Mouse (Mus musculus): ENCODE measurements at regions not wholly inside any gene's neighbourhood (a gene's known extent, or its start where the extent isn't known, plus 50 kb on each side); places are given as distances from the start of the nearest gene placed in this dataset.
A peak's percentile ranks its signal among the peaks of the same experiment; 100 is the strongest.
"Not testable (repeated sequence)": the region's sequence is repeated elsewhere in the genome, so short reads cannot be mapped to it uniquely, and the experiment has no call there.

- no peak for DNase-seq (ENCODE audit: low spot score)
Measured at GRCm38 (mm10) chr1:181262496-181262895, 50.7 kb upstream of the Wdr26 start.

DNA sequence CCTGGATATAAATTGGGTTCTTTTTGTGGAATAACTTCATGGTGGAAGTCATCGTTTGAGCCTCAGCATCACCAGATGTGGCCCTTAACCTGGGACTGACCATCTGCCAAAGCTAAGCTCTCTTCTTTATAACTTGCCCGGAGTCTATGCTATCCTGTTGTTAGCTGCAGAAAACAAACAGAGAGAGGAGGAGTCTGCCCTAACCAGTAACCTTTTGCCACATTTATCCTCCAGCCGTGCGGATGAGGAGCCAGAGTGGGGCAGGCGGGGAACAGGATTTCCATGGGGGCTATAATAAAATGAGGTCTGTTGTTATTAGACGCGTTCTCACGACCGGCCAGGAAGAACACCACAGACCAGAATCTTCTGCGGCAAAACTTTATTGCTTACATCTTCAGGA, 51.4 kb upstream of the Wdr26 start:
- no peak for DNase-seq (ENCODE audit: low spot score)

- DNase-seq (ENCODE audit: low spot score) = not testable (repeated sequence)
Measured at GRCm38 (mm10) chr1:181270469-181270868, 58.7 kb upstream of the Wdr26 start.

DNA sequence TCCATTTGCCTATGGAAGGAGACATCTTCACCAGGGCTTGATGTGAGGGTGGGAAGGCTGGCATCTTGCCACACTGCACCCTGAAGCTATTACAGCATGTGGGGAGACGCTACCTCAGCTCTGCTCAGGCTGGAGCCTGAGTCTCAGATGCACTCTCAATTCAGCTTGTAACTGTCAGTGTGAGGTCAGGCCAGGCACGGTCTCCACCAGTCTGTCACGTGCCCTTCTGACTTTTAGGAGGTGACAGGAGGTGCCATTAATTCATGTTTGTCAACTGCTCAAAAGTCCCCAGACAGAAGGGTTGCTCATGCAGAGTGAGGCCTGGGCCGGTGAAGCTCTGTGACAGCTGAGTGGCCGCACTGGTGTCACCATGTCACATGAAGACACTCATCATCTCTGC, 59.4 kb upstream of the Wdr26 start:
- DNase-seq (ENCODE audit: low spot score) = no peak

- DNase-seq (ENCODE audit: low spot score) = no peak
Measured at GRCm38 (mm10) chr1:181271821-181272220, 60.0 kb upstream of the Wdr26 start.

GRCm38 (mm10) chr1:181272622-181273296, 61.0 kb upstream of the Wdr26 start:
- peak; percentile 86 for DNase-seq (ENCODE audit: low spot score)

DNA sequence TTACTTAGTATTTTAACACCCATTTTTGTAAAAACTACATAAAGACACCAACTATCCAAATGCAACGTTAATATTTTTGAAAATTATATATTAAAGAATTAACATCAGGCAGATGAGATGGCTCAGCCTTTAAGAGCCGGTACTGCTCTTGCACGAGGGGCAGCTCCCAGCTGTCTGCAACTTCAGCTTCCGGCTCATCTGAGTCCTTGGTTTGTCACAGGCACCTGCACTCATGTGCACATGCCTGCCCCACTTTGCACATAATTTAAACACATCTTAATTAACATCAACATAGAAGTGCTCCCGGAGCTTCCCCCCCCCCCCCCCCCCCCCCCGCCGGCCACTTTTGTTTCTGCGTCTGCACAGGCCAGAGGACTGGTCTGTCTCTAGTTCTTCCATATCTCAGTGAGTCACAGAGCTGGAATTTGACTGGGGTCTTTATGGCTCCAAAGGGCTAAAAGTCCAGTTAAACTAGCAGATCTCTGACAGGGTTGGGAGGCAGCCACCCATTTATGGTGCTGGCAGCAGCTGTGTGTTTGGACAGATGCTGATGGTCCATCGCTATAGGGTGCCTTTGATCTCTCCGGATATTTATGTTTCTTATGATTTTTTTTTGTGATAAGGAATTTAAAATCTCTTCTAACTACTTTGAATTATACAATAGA, 61.9 kb upstream of the Wdr26 start:
- no peak for DNase-seq (ENCODE audit: low spot score)

DNA sequence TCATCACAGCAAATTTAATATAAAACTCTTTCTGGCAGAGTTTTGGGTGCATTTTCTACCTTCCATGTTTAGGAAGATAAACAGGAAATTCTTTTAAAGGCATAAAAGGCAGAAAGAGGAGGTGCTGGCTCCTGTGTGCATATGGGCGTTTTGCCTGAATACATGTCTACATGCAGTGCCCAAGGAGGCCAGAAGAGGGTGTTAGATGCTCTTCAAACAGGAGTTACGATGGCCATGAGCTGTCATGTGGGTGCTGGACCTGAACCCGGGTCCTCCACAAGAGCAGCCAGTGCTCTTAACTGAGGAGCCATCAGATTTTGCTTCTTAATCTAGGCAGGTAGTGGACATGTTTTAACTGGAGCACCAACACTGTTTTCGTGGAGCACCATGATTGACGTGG, 69.0 kb upstream of the Wdr26 start:
- no peak for DNase-seq (ENCODE audit: low spot score)

GRCm38 (mm10) chr1:181282986-181283385, 69.4 kb upstream of the Cnih3 start:
- DNase-seq (ENCODE audit: low spot score) = not testable (repeated sequence)

GRCm38 (mm10) chr1:181283539-181283938, 68.9 kb upstream of the Cnih3 start:
- DNase-seq (ENCODE audit: low spot score) = not testable (repeated sequence)

GRCm38 (mm10) chr1:181284301-181285197, 67.9 kb upstream of the Cnih3 start:
- DNase-seq (ENCODE audit: low spot score) = no peak

DNA sequence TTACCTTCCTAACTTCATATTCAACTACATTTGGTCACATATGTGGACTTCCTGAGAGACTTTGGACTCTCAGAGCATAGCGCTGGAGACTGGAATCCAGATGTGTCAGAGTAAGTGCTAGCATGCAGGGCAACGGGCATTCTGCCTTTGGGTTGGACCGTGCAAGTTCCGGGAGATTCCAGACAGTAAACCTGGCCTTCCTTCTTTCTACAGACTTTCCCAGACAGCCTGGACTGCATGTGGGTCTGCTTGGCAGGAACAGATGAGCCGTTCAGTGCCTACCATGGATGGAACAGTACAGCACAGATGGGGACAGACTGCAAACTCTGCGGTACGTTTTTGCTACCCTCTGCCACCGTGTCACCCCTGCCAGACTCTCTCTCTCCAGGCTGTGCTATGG, 66.8 kb upstream of the Cnih3 start:
- DNase-seq (ENCODE audit: low spot score) = peak; percentile 20

DNA sequence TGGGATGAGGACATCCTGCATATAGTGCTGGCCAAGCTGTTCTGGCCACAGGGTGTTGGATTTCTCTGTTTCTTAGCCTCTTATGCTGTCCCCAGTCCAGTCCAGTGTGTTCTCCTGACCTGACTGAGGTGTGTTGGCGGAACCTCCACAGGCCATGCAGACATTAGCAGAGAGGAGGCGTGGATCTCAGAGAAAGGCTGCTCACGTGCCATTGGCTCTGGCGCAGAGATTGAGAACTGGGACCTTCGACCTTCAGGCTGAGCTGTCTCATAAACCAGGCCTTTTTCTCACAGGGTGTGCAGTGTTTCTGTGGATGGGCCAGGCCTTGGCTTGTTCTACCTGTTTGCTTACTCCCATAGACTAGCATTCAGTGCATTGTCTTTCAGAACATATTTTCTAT, 66.3 kb upstream of the Cnih3 start:
- no peak for DNase-seq (ENCODE audit: low spot score)

DNA sequence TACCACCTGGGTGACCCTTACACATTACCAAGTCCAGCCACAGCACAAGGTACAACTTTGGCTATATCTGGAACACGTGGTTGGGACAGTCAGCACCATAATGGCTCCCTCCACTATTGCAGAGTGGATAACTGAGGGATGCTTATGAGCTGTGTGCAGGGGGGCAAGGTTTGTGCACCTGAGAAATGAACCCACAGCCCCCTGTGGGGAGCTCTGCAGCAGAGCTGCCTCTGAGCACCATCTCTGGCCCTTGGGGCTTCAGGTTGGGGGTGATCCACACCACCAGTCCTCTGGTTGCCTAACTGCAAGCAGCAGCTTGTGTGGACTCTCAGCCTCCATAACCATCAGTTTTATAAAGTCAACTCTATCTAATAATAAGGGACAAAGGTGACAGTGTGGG, 65.3 kb upstream of the Cnih3 start:
- DNase-seq (ENCODE audit: low spot score) = no peak

- DNase-seq (ENCODE audit: low spot score) = no peak
Measured at GRCm38 (mm10) chr1:181289385-181290035, 62.9 kb upstream of the Cnih3 start.

GRCm38 (mm10) chr1:181291202-181291601, 61.2 kb upstream of the Cnih3 start:
- peak; percentile 35 for DNase-seq (ENCODE audit: low spot score)

DNA sequence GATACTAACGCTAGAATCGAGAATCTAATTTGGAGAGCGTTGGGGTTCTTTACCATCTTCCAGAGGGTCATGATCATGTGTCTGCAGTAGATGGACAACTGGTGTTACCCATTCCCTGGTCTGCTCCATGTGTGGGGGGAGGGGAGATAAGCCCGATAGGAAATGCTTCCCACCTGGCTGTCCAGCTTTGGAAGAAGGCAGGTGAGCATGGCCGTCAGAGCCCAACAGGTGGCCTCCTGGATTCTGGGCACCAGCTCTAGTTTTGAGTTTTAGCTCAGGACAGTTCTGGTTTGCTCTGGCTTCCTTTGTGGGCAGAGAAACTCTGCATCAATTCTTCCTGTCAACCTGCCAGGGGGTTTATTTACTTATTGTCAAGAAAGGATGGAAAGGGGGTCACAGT, 60.5 kb upstream of the Cnih3 start:
- DNase-seq (ENCODE audit: low spot score) = no peak

DNA sequence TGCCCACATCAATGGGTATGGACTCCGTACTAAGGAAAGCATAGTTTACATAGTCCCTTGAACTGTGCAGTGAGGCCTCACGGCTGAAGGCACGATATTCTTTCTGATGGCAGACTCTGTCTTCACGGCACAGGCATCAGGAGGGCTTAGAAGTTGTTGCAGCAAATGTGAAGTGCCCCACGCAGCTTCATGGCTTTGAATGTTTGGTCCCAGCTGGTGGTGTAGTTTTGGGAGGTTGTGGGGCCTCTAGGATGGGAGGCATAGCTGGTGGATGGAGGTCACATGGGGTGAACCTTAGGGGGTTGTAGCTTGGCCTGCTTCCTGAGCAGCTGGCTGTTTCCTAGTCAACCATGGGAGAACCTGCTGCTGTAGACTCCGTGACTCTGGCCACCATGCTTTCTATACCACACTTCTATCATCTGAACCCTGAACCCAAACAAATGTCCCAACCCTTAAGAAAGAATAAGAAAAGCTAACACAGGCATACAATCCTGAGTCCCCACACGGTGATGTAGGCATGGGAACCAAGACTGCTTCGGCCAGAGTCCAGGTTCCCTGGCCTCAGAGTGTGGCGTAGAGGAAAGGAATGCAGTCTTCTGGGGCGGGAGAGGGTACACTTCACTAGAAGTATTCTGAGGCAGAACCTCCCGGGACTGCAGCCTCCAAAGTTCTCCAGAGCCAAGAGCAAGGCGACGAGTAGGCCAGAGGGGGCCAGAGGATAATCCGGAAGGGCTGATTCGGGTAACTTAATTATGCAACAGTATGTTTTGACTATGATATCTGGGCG, 59.2 kb upstream of the Cnih3 start:
- DNase-seq (ENCODE audit: low spot score) = no peak

GRCm38 (mm10) chr1:181295651-181296050, 56.8 kb upstream of the Cnih3 start:
- no peak for DNase-seq (ENCODE audit: low spot score)

DNA sequence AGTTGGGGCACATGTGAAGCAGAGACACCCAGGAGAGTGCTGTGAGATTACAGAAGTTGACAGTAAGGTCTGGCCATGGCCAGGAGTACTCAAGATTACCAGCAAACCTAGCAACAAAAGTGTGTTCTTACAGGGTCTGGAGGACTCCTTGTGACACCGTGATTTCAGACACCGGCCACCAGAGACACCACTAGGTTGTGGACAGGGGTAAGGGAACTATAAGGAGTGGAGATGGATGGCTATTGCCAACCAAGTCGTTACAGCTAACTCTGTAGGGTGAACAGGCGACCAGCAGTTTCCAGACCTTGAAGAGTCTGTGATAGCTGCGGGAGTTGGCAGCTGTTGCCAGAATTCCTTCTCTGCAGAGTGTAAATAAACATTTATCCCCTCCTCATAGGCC, 54.4 kb upstream of the Cnih3 start:
- no peak for DNase-seq (ENCODE audit: low spot score)

DNA sequence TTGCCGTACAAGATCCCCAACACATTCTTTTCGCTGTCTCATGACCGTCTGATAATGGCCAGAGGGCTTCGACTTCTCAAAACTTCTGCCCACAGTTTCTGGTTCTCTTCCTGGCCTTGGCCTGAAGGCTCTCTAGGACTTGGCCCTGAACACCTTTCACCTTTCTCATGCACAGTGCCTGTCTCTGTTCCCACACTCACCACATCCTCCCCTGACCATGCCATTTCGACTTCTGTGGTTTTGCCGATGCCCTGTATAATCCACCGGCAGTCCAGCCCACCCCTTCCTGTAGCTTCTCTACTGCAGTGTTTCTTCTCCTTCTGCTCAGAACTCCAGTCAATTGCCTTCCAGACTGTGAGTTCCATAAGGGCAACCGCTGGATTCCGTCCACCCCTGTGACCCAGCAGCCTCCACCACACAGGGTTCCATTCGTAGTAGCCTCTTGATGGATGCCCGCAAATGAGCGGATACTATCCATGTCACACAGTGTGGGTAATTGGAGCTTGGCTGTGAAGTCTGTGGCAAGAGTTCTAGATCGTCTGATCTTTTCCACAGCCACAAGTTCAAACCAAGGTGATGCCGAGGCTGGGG, 53.3 kb upstream of the Cnih3 start:
- no peak for DNase-seq (ENCODE audit: low spot score)
